Mouse (Mus musculus) limb, embryonic 11.5 days (tissue): ENCODE results near the gene F10. TPM values are rescaled to one million over a fixed set of nuclear protein-coding genes. Genes with fewer than 3 reads are reported as not detected.
"Not testable (repeated sequence)": the region's sequence is repeated elsewhere in the genome, so short reads cannot be mapped to it uniquely, and the experiment has no call there.

Experiments used
- ATAC-seq: fragments of 200-750 bp; cut with Nextera tagmentation; 2 replicates; pipeline ENCODE4 v1.8.0; 2017; ENCODE audit warnings: low read depth; ENCODE audit not compliant: insufficient number of reproducible peaks, low FRiP score, low TSS enrichment
- DNase-seq: peaks from one replicate; pipeline ENCODE4 v3.0.0-alpha.2; 2015; ENCODE audit warnings: low spot score
- H3K27ac ChIP-seq: fragments of 300-500 bp; sonication (generic); replicated peaks from 2 replicates; pipeline ENCODE4 v1.5.1; 2014; ENCODE audit warnings: low read depth, mild to moderate bottlenecking, low read length
- H3K27me3 ChIP-seq: fragments of 300-500 bp; sonication (generic); 2 replicates; pipeline ENCODE4 v1.6.1; 2014; ENCODE audit warnings: mild to moderate bottlenecking, low read length, mixed read lengths; ENCODE audit not compliant: control insufficient read depth, insufficient read depth
- H3K36me3 ChIP-seq: fragments of 300-500 bp; sonication (generic); 2 replicates; pipeline ENCODE4 v1.6.1; 2014; ENCODE audit warnings: mild to moderate bottlenecking, low read length, moderate library complexity, mixed read lengths; ENCODE audit not compliant: control insufficient read depth, insufficient read depth
- H3K4me1 ChIP-seq: fragments of 300-500 bp; sonication (generic); 2 replicates; pipeline ENCODE4 v1.6.1; 2014; ENCODE audit warnings: low read length, mixed read lengths; ENCODE audit not compliant: control insufficient read depth, insufficient read depth
- H3K4me2 ChIP-seq: fragments of 300-500 bp; sonication (generic); 2 replicates; pipeline ENCODE4 v1.6.1; 2014; ENCODE audit warnings: low read depth, mild to moderate bottlenecking, moderate library complexity; ENCODE audit not compliant: severe bottlenecking
- H3K4me3 ChIP-seq: fragments of 300-500 bp; sonication (generic); 2 replicates; pipeline ENCODE4 v1.5.1; 2014; ENCODE audit warnings: low read depth, low read length
- H3K9ac ChIP-seq: fragments of 300-500 bp; sonication (generic); 2 replicates; pipeline ENCODE4 v1.6.1; 2014; ENCODE audit warnings: mild to moderate bottlenecking, low read length
- H3K9me3 ChIP-seq: fragments of 300-500 bp; sonication (generic); 2 replicates; pipeline ENCODE4 v1.6.1; 2016; ENCODE audit warnings: low read length; ENCODE audit not compliant: control insufficient read depth
- WGBS: fragments of 180-500 bp; shearing (Covaris S2); extraction: QIAGEN DNeasy Blood & Tissue Kit; methylation state at CpG from one replicate; pipeline ENCODE4 v1.1.7; 2014; 5-methylcytosine and 5-hydroxymethylcytosine counted together
- polyA plus RNA-seq: library from polyadenylated mRNA; unstranded; fragments of >200 nt; fragmentation: Nextera tagmentation; extraction: Ambion mirVana; gene quantifications from 2 replicates; pipeline ENCODE4 v1.2.1, GENCODE M21; 2014

F10 gene
- polyA plus RNA-seq, 1 experiment from 2014 or later = 1.1 TPM

- no peak overlapping the region for H3K9ac ChIP-seq
- no peak overlapping the region for H3K4me3 ChIP-seq
- no peak overlapping the region for H3K27ac ChIP-seq
- no peaks in the 10 kb centered on the region for H3K27me3 ChIP-seq
- H3K9me3 ChIP-seq = no peaks in the 10 kb centered on the region
- no peaks in the 10 kb centered on the region for H3K4me1 ChIP-seq
- H3K4me2 ChIP-seq = no peak overlapping the region
- DNase-seq (no peak), ATAC-seq (no peak)
- H3K36me3 ChIP-seq = no peaks in the 10 kb centered on the region
- WGBS = 86% methylated on average over 16 of the region's 16 CpGs
Observed at GRCm38 (mm10) chr8:13063112-13063511, 26.0 kb downstream of the F10 start.

- no peaks in the 10 kb centered on the region for H3K9me3 ChIP-seq
- 95% methylated on average over 11 of the region's 11 CpGs for WGBS
- no peak overlapping the region for H3K27ac ChIP-seq
- H3K36me3 ChIP-seq = peaks cover 12% of the 10 kb centered on the region
- DNase-seq (no peak), ATAC-seq (no peak)
- no peaks in the 10 kb centered on the region for H3K4me1 ChIP-seq
- H3K4me2 ChIP-seq = no peak overlapping the region
- H3K9ac ChIP-seq = no peak overlapping the region
- no peaks in the 10 kb centered on the region for H3K27me3 ChIP-seq
- no peak overlapping the region for H3K4me3 ChIP-seq
Observed at GRCm38 (mm10) chr8:13073255-13073654, 36.1 kb downstream of the F10 start.

DNA sequence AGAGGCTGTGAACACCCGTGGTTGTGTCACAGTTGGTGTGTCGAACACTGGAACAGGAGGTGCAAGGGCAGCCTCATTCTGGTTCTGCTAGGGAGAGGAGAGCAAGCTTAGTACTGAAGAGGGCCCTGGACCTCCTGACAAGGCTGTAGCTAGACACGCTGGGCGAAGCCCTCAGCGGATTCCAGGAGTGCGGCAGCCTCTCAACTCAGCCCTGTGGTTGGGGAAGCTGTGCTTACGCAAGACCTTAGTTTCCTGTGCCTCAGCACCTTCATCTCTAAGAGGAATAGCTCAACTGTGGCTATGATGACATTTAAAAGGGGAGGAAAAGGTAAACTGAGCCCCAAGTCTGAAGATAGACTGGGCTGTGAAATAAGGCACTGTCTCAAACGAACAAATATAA is 37.9 kb downstream of the F10 start:
- ATAC-seq (no peak), DNase-seq (no peak)
- H3K27me3 ChIP-seq = no peaks in the 10 kb centered on the region
- no peaks in the 10 kb centered on the region for H3K4me1 ChIP-seq
- no peak overlapping the region for H3K4me3 ChIP-seq
- H3K9ac ChIP-seq = no peak overlapping the region
- 95% methylated on average over 8 of the region's 8 CpGs for WGBS
- no peak overlapping the region for H3K4me2 ChIP-seq
- H3K27ac ChIP-seq = no peak overlapping the region
- no peaks in the 10 kb centered on the region for H3K9me3 ChIP-seq
- peaks cover 21% of the 10 kb centered on the region for H3K36me3 ChIP-seq

- ATAC-seq, H3K4me2 ChIP-seq, H3K9me3 ChIP-seq, DNase-seq, H3K4me3 ChIP-seq, H3K27me3 ChIP-seq, H3K4me1 ChIP-seq, H3K27ac ChIP-seq, H3K9ac ChIP-seq: not testable (repeated sequence)
- WGBS = 88% methylated on average over 1 of the region's 1 CpGs
- peaks cover 22% of the 10 kb centered on the region for H3K36me3 ChIP-seq
Observed at GRCm38 (mm10) chr8:13075579-13075978, 38.5 kb downstream of the F10 start.

DNA sequence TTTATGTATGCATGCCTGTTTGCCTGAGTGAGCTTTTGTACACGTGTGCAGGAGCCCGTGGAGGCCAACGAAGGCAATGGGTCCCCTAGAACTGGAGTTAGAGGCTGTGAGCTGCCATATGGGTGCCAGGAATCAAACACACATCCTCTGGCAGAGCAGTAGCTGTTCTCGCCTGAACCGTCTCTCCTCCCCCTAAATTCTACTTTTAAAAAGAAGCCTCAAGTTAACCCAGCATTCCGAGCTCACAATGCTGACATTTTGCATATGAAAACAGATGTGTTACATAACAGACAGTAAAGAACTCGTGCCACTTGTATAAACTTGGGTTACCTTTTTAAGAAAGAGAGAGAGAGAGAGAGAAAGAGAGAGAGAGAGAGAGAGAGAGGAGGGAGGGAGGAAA is 40.4 kb downstream of the F10 start:
- H3K4me1 ChIP-seq = no peaks in the 10 kb centered on the region
- no peak overlapping the region for H3K4me3 ChIP-seq
- no peak for DNase-seq
- peaks cover 23% of the 10 kb centered on the region for H3K36me3 ChIP-seq
- no peak overlapping the region for H3K9ac ChIP-seq
- H3K27ac ChIP-seq = no peak overlapping the region
- no peaks in the 10 kb centered on the region for H3K9me3 ChIP-seq
- 90% methylated on average over 7 of the region's 7 CpGs for WGBS
- no peak overlapping the region for H3K4me2 ChIP-seq
- no peaks in the 10 kb centered on the region for H3K27me3 ChIP-seq
- no peak for ATAC-seq

DNA sequence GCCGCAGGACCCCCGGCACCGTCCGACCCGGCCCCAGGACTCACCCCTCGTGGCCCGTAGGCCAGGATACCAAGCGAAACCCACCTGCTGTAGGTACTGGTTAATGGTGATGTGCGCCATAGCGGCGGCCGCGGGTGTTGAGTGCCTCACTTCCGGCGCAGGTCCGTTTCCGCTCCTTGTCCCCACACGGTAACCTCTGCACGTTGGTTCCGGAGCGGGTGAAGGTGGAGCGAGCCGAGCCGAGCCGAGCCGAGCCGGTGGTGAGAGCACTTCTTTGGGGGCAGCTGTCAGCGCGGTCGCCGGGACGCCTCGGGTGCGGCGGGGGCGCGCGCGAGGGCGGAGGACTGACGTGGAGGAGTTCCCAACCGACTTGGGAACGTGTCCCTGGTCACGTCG is 67.6 kb downstream of the F10 start:
- Histone ChIP-seq H3K9ac (peak overlapping the region; percentile 92), H3K36me3 (peaks cover 4% of the 10 kb centered on the region; the same call in 1 of the 2 replicates), H3K27ac (peak overlapping the region; percentile 53), H3K4me1 (peaks cover 10% of the 10 kb centered on the region), H3K27me3 (no peaks in the 10 kb centered on the region), H3K4me3 (peak overlapping the region; percentile 99), H3K9me3 (no peaks in the 10 kb centered on the region), H3K4me2 (peak overlapping the region; percentile 90)
- peak; percentile 74 for ATAC-seq
- under 1% methylated on average over 44 of the region's 45 CpGs for WGBS
- peak; percentile 94 for DNase-seq

DNA sequence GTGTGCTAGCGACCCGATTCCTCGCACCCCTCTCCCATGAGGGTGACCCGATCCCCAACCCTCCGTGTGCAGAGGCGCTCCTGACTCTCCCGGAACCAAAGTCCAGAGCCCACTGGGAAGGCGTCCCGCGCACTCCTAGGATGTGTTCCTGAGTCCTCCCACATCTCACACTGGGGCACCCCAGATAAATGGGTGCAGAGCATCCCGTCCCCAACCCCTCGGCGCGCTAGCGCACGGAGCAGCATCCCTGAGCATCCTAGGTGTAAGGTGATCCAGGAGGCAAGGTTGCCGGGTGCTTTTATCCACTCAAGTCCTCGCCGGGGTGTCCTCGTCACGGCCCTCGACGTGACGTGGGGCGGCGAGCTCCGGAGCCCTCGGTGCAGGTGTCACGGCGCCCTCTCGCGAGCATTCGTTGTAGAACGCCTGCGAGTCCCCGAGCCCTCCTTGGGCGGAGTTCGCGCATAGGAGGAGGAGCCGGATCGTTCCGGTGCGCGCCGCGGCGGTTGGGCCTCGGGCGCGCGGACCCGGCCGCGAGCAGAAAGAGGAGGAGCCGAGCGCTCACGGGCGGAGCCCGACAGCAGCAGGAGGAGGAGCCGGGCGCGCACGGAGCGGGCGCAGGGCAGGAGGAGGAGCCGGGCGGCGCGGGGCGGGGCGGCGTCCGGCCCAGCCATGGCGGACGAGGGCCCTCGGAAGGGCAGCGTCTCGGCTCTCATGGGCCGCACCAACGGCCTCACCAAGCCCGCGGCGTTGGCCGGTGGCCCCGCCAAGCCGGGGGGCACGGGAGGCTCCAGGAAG is 68.2 kb downstream of the F10 start, which contains the start of the genes Pcid2 and Cul4a:
Gene Pcid2 (minus strand): TSS at position 373 of the 795 bp plus-strand sequence.
Gene Cul4a (plus strand): TSS at position 535 of the 795 bp plus-strand sequence.
- under 1% methylated on average over 76 of the region's 87 CpGs for WGBS
- peaks cover 4% of the 10 kb centered on the region; the same call in 1 of the 2 replicates for H3K36me3 ChIP-seq
- ATAC-seq (peak; percentile 97), DNase-seq (peak; percentile 99)
- H3K27me3 ChIP-seq = no peaks in the 10 kb centered on the region
- H3K4me2 ChIP-seq = peak within 1 kb of the TSS; percentile 90
- H3K9ac ChIP-seq = peak within 1 kb of the TSS; percentile 92
- peaks cover 10% of the 10 kb centered on the region for H3K4me1 ChIP-seq
- peak within 1 kb of the TSS; percentile 53 for H3K27ac ChIP-seq
- H3K4me3 ChIP-seq = peak within 1 kb of the TSS; percentile 99
- no peaks in the 10 kb centered on the region for H3K9me3 ChIP-seq

- under 1% methylated on average over 63 of the region's 63 CpGs for WGBS
Observed at GRCm38 (mm10) chr8:13105908-13106551, 68.9 kb downstream of the F10 start.

More at GRCm38 (mm10) chr8:13105908-13106551, 68.9 kb downstream of the F10 start:
- ATAC-seq (peak; percentile 52), DNase-seq (no peak)
- Histone ChIP-seq H3K4me1 (peaks cover 10% of the 10 kb centered on the region), H3K27me3 (no peaks in the 10 kb centered on the region), H3K4me3 (peak overlapping the region; percentile 99), H3K36me3 (peaks cover 4% of the 10 kb centered on the region; the same call in 1 of the 2 replicates), H3K27ac (peak overlapping the region; percentile 52; the same call in 1 of the 2 replicates), H3K4me2 (peak overlapping the region; percentile 90), H3K9ac (peak overlapping the region; percentile 92), H3K9me3 (no peaks in the 10 kb centered on the region)
